ENCODE assay signal across 8 mouse cellular contexts in the genomic region with DNA sequence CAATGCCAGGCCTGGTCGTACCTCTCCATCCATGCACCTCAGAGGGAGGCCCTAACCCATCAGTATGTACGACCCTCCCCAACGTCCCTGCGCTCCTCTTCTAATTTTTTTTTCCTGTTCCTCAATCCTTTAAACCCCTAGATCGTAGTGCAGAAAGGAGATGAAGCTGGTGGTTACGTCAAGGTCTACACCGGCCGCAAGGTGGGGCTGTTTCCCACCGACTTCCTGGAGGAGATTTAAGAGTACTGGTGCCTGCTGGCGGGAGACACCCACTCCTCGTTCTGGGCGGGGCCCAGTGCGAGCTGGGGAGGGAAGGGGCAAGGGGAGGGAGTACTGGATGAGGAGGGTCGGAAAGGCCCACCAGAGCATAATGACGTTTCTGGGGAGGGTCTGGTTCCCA. TPM values are rescaled to one million over a fixed set of nuclear protein-coding genes. Genes with fewer than 3 reads are reported as not detected.
A peak's percentile ranks its signal among the peaks of the same experiment; 100 is the strongest.
DNase-seq lines count a peak whose midpoint lies in the region; ATAC-seq and TF ChIP-seq lines count a peak whose summit lies in the region.

No protein-coding gene starts in this region.

- ATAC-seq in heart, embryonic 13.5 days (ENCODE audit: extremely low read depth, insufficient number of reproducible peaks, low FRiP score, low TSS enrichment), result no peak
- ATAC-seq in kidney, postnatal 0 days (replicated peaks; ENCODE audit: low FRiP score, low read depth), result peak; percentile 0; the same call in 1 of the 2 replicates
- no peak; the same call in 1 of the 2 replicates for ATAC-seq in liver, embryonic 12.5 days
- no peak for ATAC-seq in stomach, postnatal 0 days (ENCODE audit: low FRiP score, low TSS enrichment)

- TF ChIP-seq POLR2A in myocyte (IDR thresholded peaks at IDR 0.05; ENCODE audit: insufficient read length, low read depth), result no peak

- peaks cover 6% of the 10 kb centered on the region for H3K36me3 ChIP-seq in embryonic facial prominence, embryonic 10.5 days (replicated peaks)
- peaks cover 26% of the 10 kb centered on the region for H3K36me3 ChIP-seq in heart, embryonic 13.5 days
- H3K36me3 ChIP-seq in kidney, postnatal 0 days (ENCODE audit: insufficient read depth, low read length), result no peaks in the 10 kb centered on the region
- H3K36me3 ChIP-seq in liver, embryonic 12.5 days, result no peaks in the 10 kb centered on the region
- H3K36me3 ChIP-seq in myocyte (ENCODE audit: control insufficient read depth, insufficient read depth), result peaks cover 5% of the 10 kb centered on the region
- 0 out of 2 replicates have a peak, but pooled peaks cover 3% of the 10 kb centered on the region for H3K36me3 ChIP-seq in stomach, postnatal 0 days (ENCODE audit: control insufficient read depth, insufficient read depth, low read length)

- 2% methylated on average over 15 of the region's 15 CpGs for WGBS in embryonic facial prominence, embryonic 10.5 days
- WGBS in heart, embryonic 13.5 days, result 5% methylated on average over 15 of the region's 15 CpGs
- 6% methylated on average over 15 of the region's 15 CpGs for WGBS in kidney, postnatal 0 days
- WGBS in liver, embryonic 12.5 days (ENCODE audit: insufficient replicate concordance), result 2% methylated on average over 15 of the region's 15 CpGs
- WGBS in stomach, postnatal 0 days, result 10% methylated on average over 15 of the region's 15 CpGs

- H3ac ChIP-seq in myocyte (ENCODE audit: control insufficient read depth, insufficient read length), result no peak overlapping the region

- H3K4me2 ChIP-seq in heart, embryonic 13.5 days, result peak overlapping the region; percentile 84
- peak overlapping the region; percentile 63 for H3K4me2 ChIP-seq in kidney, postnatal 0 days (ENCODE audit: low read length)
- peak overlapping the region; percentile 76 for H3K4me2 ChIP-seq in liver, embryonic 12.5 days
- peak overlapping the region; percentile 57 for H3K4me2 ChIP-seq in myocyte (ENCODE audit: low read depth)
- H3K4me2 ChIP-seq in stomach, postnatal 0 days (replicated peaks; ENCODE audit: low read depth), result peak overlapping the region; percentile 36; the same call in 1 of the 2 replicates

- H3K9ac ChIP-seq in heart, embryonic 13.5 days, result peak overlapping the region; percentile 45
- 0 out of 2 replicates have a peak overlapping the region, but pooled peaks have one; percentile 4 for H3K9ac ChIP-seq in kidney, postnatal 0 days (ENCODE audit: low read depth, low read length)
- no peak overlapping the region for H3K9ac ChIP-seq in liver, embryonic 12.5 days
- H3K9ac ChIP-seq in stomach, postnatal 0 days (ENCODE audit: low read length), result no peak overlapping the region; the same call in 1 of the 2 replicates

- H3K79me2 ChIP-seq in myocyte (ENCODE audit: control insufficient read depth, insufficient read depth), result no peaks in the 10 kb centered on the region

- peak; percentile 82 for DNase-seq in 416B (ENCODE audit: low read depth)
- DNase-seq in WW6 (ENCODE audit: low read depth, low spot score), result peak; percentile 76
- DNase-seq in embryonic facial prominence, embryonic 10.5 days (ENCODE audit: low spot score), result peak; percentile 86
- DNase-seq in kidney, postnatal 0 days (ENCODE audit: low spot score), result peak; percentile 88
- DNase-seq in stomach, postnatal 0 days (ENCODE audit: low spot score), result peak; percentile 89

- peaks cover 54% of the 10 kb centered on the region for H3K4me1 ChIP-seq in embryonic facial prominence, embryonic 10.5 days
- H3K4me1 ChIP-seq in heart, embryonic 13.5 days, result peaks cover 44% of the 10 kb centered on the region
- H3K4me1 ChIP-seq in kidney, postnatal 0 days (replicated peaks; ENCODE audit: insufficient read depth, low read length), result peaks cover 20% of the 10 kb centered on the region; the same call in 1 of the 2 replicates
- H3K4me1 ChIP-seq in liver, embryonic 12.5 days, result peaks cover 43% of the 10 kb centered on the region
- H3K4me1 ChIP-seq in stomach, postnatal 0 days (replicated peaks; ENCODE audit: control insufficient read depth, insufficient read depth), result peaks cover 7% of the 10 kb centered on the region; the same call in 1 of the 2 replicates

- H3K27me3 ChIP-seq in embryonic facial prominence, embryonic 10.5 days (replicated peaks; ENCODE audit: low read depth, poor library complexity, severe bottlenecking), result peaks cover 78% of the 10 kb centered on the region
- H3K27me3 ChIP-seq in heart, embryonic 13.5 days (replicated peaks), result peaks cover 76% of the 10 kb centered on the region
- peaks cover 34% of the 10 kb centered on the region for H3K27me3 ChIP-seq in kidney, postnatal 0 days (ENCODE audit: insufficient read depth, low read length)
- peaks cover 77% of the 10 kb centered on the region for H3K27me3 ChIP-seq in liver, embryonic 12.5 days (replicated peaks)
- no peaks in the 10 kb centered on the region for H3K27me3 ChIP-seq in myocyte (ENCODE audit: control insufficient read depth, insufficient read depth, insufficient read length)
- H3K27me3 ChIP-seq in stomach, postnatal 0 days (ENCODE audit: control insufficient read depth, insufficient read depth, low read length), result peaks cover 6% of the 10 kb centered on the region; the same call in 1 of the 2 replicates

- peak; percentile 82 for TF ChIP-seq CTCF in kidney, postnatal 0 days (IDR thresholded peaks at IDR 0.05; ENCODE audit: low read depth)
- TF ChIP-seq CTCF in stomach, postnatal 0 days (IDR thresholded peaks at IDR 0.05; ENCODE audit: low read depth), result peak; percentile 83

- no peak overlapping the region for H3K27ac ChIP-seq in embryonic facial prominence, embryonic 10.5 days (replicated peaks)
- H3K27ac ChIP-seq in heart, embryonic 13.5 days (replicated peaks), result no peak overlapping the region
- no peak overlapping the region for H3K27ac ChIP-seq in kidney, postnatal 0 days
- no peak overlapping the region for H3K27ac ChIP-seq in liver, embryonic 12.5 days
- H3K27ac ChIP-seq in stomach, postnatal 0 days (replicated peaks), result no peak overlapping the region

- no peaks in the 10 kb centered on the region for H3K9me3 ChIP-seq in embryonic facial prominence, embryonic 10.5 days
- no peaks in the 10 kb centered on the region for H3K9me3 ChIP-seq in heart, embryonic 13.5 days
- H3K9me3 ChIP-seq in kidney, postnatal 0 days (replicated peaks; ENCODE audit: low read length), result no peaks in the 10 kb centered on the region
- no peaks in the 10 kb centered on the region for H3K9me3 ChIP-seq in liver, embryonic 12.5 days (replicated peaks)
- H3K9me3 ChIP-seq in stomach, postnatal 0 days (ENCODE audit: control insufficient read depth, low read length), result no peaks in the 10 kb centered on the region

- peak overlapping the region; percentile 60 for H3K4me3 ChIP-seq in embryonic facial prominence, embryonic 10.5 days
- peak overlapping the region; percentile 55; the same call in 1 of the 2 replicates for H3K4me3 ChIP-seq in heart, embryonic 13.5 days
- no peak overlapping the region for H3K4me3 ChIP-seq in kidney, postnatal 0 days (replicated peaks; ENCODE audit: low read depth, low read length)
- H3K4me3 ChIP-seq in liver, embryonic 12.5 days, result peak overlapping the region; percentile 22
- H3K4me3 ChIP-seq in myocyte, result no peak overlapping the region
- no peak overlapping the region for H3K4me3 ChIP-seq in stomach, postnatal 0 days (ENCODE audit: low read depth, low read length)

- TF ChIP-seq EP300 in stomach, postnatal 0 days (optimal IDR thresholded peaks at IDR 0.05), result no peak

TF ChIP-seq in myocyte, 11 proteins besides CTCF, POLR2A, EP300 and RAD21 (continues in another document):
- TF ChIP-seq TCF12 (IDR thresholded peaks at IDR 0.05; ENCODE audit: insufficient read depth, poor library complexity, severe bottlenecking), result no peak
- TF ChIP-seq CEBPB (IDR thresholded peaks at IDR 0.05; ENCODE audit: insufficient read depth, poor library complexity, severe bottlenecking), result no peak
- TF ChIP-seq POLR2AphosphoS2 (IDR thresholded peaks at IDR 0.05; ENCODE audit: insufficient read length, low read depth), result no peak
- TF ChIP-seq TCF3 (IDR thresholded peaks at IDR 0.05; ENCODE audit: insufficient read length, low read depth), result no peak
- no peak for TF ChIP-seq REST (IDR thresholded peaks at IDR 0.05; ENCODE audit: insufficient read depth, insufficient read length)

RNA-seq across cellular contexts. Expression of a gene that starts 6.5 kb away (rescaled TPM):
- polyA plus RNA-seq in embryonic facial prominence, embryonic 10.5 days (2016; fragmentation: Nextera tagmentation; extraction: Ambion mirVana), result 2.2 and 4.5 TPM in 2 replicates
- 14.2 and 18.1 TPM in 2 replicates for polyA plus RNA-seq in heart, embryonic 13.5 days (2015; fragmentation: Nextera tagmentation; extraction: Ambion mirVana)
- polyA plus RNA-seq in kidney, postnatal 0 days (2015; fragmentation: Nextera tagmentation; extraction: Ambion mirVana), result 57.8 and 63.2 TPM in 2 replicates
- 12.9 and 14.8 TPM in 2 replicates for polyA plus RNA-seq in liver, embryonic 12.5 days (2016; fragmentation: Nextera tagmentation; extraction: Ambion mirVana)
- polyA plus RNA-seq in myocyte (2012; fragmentation: generic; extraction: Trizol), result 2.9 TPM
- polyA plus RNA-seq in stomach, postnatal 0 days (2015; fragmentation: Nextera tagmentation; extraction: Ambion mirVana), result 58.2 and 72.8 TPM in 2 replicates

RNA-seq across cellular contexts. Expression of a gene that starts 6.8 kb away (rescaled TPM):
- polyA plus RNA-seq in embryonic facial prominence, embryonic 10.5 days (2016; fragmentation: Nextera tagmentation; extraction: Ambion mirVana), result 0.57 and 0.58 TPM in 2 replicates
- 0.76 and 1.0 TPM in 2 replicates for polyA plus RNA-seq in heart, embryonic 13.5 days (2015; fragmentation: Nextera tagmentation; extraction: Ambion mirVana)
- 0.16 and 0.31 TPM in 2 replicates for polyA plus RNA-seq in kidney, postnatal 0 days (2015; fragmentation: Nextera tagmentation; extraction: Ambion mirVana)
- 0.24 and 0.45 TPM in 2 replicates for polyA plus RNA-seq in liver, embryonic 12.5 days (2016; fragmentation: Nextera tagmentation; extraction: Ambion mirVana)
- 125 TPM for polyA plus RNA-seq in myocyte (2012; fragmentation: generic; extraction: Trizol)
- polyA plus RNA-seq in stomach, postnatal 0 days (2015; fragmentation: Nextera tagmentation; extraction: Ambion mirVana), result 0.23 and 0.40 TPM in 2 replicates

RNA-seq across cellular contexts. Expression of a gene that starts 14.0 kb away (rescaled TPM):
- polyA plus RNA-seq in embryonic facial prominence, embryonic 10.5 days (2016; fragmentation: Nextera tagmentation; extraction: Ambion mirVana), result 110 and 129 TPM in 2 replicates
- polyA plus RNA-seq in heart, embryonic 13.5 days (2015; fragmentation: Nextera tagmentation; extraction: Ambion mirVana), result 78.3 and 84.5 TPM in 2 replicates
- polyA plus RNA-seq in kidney, postnatal 0 days (2015; fragmentation: Nextera tagmentation; extraction: Ambion mirVana), result 71.1 and 76.0 TPM in 2 replicates
- polyA plus RNA-seq in liver, embryonic 12.5 days (2016; fragmentation: Nextera tagmentation; extraction: Ambion mirVana), result 181 and 185 TPM in 2 replicates
- 535 TPM for polyA plus RNA-seq in myocyte (2012; fragmentation: generic; extraction: Trizol)
- polyA plus RNA-seq in stomach, postnatal 0 days (2015; fragmentation: Nextera tagmentation; extraction: Ambion mirVana), result 38.9 and 40.9 TPM in 2 replicates

RNA-seq across cellular contexts. Expression of a gene that starts 26.1 kb away (rescaled TPM):
- 5.2 and 9.7 TPM in 2 replicates for polyA plus RNA-seq in embryonic facial prominence, embryonic 10.5 days (2016; fragmentation: Nextera tagmentation; extraction: Ambion mirVana)
- 0.62 TPM in 2 replicates for polyA plus RNA-seq in heart, embryonic 13.5 days (2015; fragmentation: Nextera tagmentation; extraction: Ambion mirVana)
- 0.93 and 1.1 TPM in 2 replicates for polyA plus RNA-seq in kidney, postnatal 0 days (2015; fragmentation: Nextera tagmentation; extraction: Ambion mirVana)
- polyA plus RNA-seq in liver, embryonic 12.5 days (2016; fragmentation: Nextera tagmentation; extraction: Ambion mirVana), result 0.10 and 0.23 TPM in 2 replicates
- 3.9 TPM for polyA plus RNA-seq in myocyte (2012; fragmentation: generic; extraction: Trizol)
- polyA plus RNA-seq in stomach, postnatal 0 days (2015; fragmentation: Nextera tagmentation; extraction: Ambion mirVana), result 2.7 and 4.0 TPM in 2 replicates

Comparison
In these comparisons a context has a peak if more than half of its experiments do, and no peak if none do; other contexts are left out.
1. H3K4me3 ChIP-seq: peak in embryonic facial prominence, embryonic 10.5 days (single experiment), heart, embryonic 13.5 days (single experiment) and liver, embryonic 12.5 days (single experiment); none in kidney, postnatal 0 days (single experiment), myocyte (single experiment) and stomach, postnatal 0 days (single experiment).
2. H3K9ac ChIP-seq: peak in heart, embryonic 13.5 days (single experiment) and kidney, postnatal 0 days (single experiment); none in liver, embryonic 12.5 days (single experiment) and stomach, postnatal 0 days (single experiment).
3. RNA of a gene that starts 6.8 kb away (polyA plus RNA-seq): 125 TPM in myocyte (single experiment); 0.76 to 1.0 TPM in heart, embryonic 13.5 days, 0.57 to 0.58 TPM in embryonic facial prominence, embryonic 10.5 days, 0.24 to 0.45 TPM in liver, embryonic 12.5 days, 0.23 to 0.40 TPM in stomach, postnatal 0 days and 0.16 to 0.31 TPM in kidney, postnatal 0 days; every median in the first group is over 10 times any median in the second.
4. Peak in every context shown above with its lines, with median percentiles within 50 percentile points of each other: DNase-seq and H3K4me2 ChIP-seq.